Mouse (Mus musculus) urinary bladder, adult 18-20 months (tissue): ENCODE data around the gene Rnf19b.
A peak's percentile ranks its signal among the peaks of the same experiment; 100 is the strongest.

Experiments used
- DNase-seq, 2 experiments: peaks; one replicate each; pipeline ENCODE4 v3.0.0; 2022; ENCODE audit warnings: low spot score in 2 of 2, mixed read lengths in 2 of 2

Rnf19b gene

GRCm38 (mm10) chr4:129034706-129035660 is 23.1 kb upstream of the Rnf19b start:
- DNase-seq, result peak; percentile 57 to 86

GRCm38 (mm10) chr4:129035851-129036445 is 22.1 kb upstream of the Rnf19b start:
- DNase-seq, result no peak

GRCm38 (mm10) chr4:129047721-129048421 is 10.2 kb upstream of the Rnf19b start:
- no peak for DNase-seq

- DNase-seq, result peak; percentile 57 to 62
These were observed 9.4 kb upstream of the Rnf19b start for GRCm38 (mm10) chr4:129048501-129049305.

- no peak for DNase-seq
These were observed 8.6 kb upstream of the Rnf19b start for GRCm38 (mm10) chr4:129049306-129050011.

- no peak for DNase-seq
These were observed 7.7 kb upstream of the Rnf19b start for GRCm38 (mm10) chr4:129050365-129050764.

GRCm38 (mm10) chr4:129050901-129051417 is 7.1 kb upstream of the Rnf19b start:
- no peak for DNase-seq

- DNase-seq, result no peak
These were observed 6.4 kb upstream of the Rnf19b start for GRCm38 (mm10) chr4:129051461-129052183.

- no peak for DNase-seq
These were observed 3.3 kb upstream of the Rnf19b start for GRCm38 (mm10) chr4:129054757-129055156.

- DNase-seq, result no peak
These were observed 2.5 kb upstream of the Rnf19b start for GRCm38 (mm10) chr4:129055562-129055961.

GRCm38 (mm10) chr4:129057533-129058206 is 401 bp upstream of the Rnf19b start:
- DNase-seq, result peak; percentile 93

GRCm38 (mm10) chr4:129059125-129059551 is 1.1 kb downstream of the Rnf19b start:
- no peak for DNase-seq

- DNase-seq, result no peak
These were observed 1.9 kb downstream of the Rnf19b start for GRCm38 (mm10) chr4:129059922-129060321.

GRCm38 (mm10) chr4:129061486-129061885 is 3.4 kb downstream of the Rnf19b start:
- no peak for DNase-seq

GRCm38 (mm10) chr4:129062281-129063075 is 4.4 kb downstream of the Rnf19b start:
- DNase-seq, result no peak

- DNase-seq, result no peak
These were observed 7.7 kb downstream of the Rnf19b start for GRCm38 (mm10) chr4:129065688-129066236.

- DNase-seq, result no peak
These were observed 9.8 kb downstream of the Rnf19b start for GRCm38 (mm10) chr4:129067638-129068415.
